Mouse (Mus musculus): ENCODE results near the gene Trpc4ap. TPM values are rescaled to one million over a fixed set of nuclear protein-coding genes. Genes with fewer than 3 reads are reported as not detected.

The Trpc4ap gene
- polyA plus RNA-seq, 1 experiment from 2014 or later, result 123 TPM

DNA sequence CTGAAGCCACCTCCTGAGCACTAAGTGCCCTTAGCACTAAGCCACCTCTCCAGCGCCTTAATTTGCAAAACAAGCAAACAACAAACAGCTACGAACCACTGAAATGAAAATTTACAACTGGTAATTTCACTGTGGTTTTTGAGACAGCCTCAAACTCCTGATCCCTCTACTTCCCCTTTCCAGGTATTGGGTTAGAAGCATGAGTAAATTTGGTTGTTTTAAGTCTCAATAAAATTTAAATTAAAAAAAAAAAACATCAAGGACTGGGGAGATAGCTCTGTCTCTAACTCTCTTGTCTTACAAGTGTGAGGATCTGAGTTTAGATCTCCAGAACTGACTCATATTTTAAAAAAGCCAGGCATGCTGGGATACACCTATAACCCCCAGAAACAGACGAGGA is 9.0 kb downstream of the Trpc4ap start:
- no peaks in the 10 kb centered on the region for H3K36me3 ChIP-seq (ENCODE audit: control insufficient read depth, insufficient read depth, low read length)
- H3K4me1 ChIP-seq (replicated peaks; ENCODE audit: control insufficient read depth, insufficient read depth, low read length), result no peaks in the 10 kb centered on the region
- ATAC-seq (ENCODE audit: low read depth), result no peak
- no peak overlapping the region for H3K4me2 ChIP-seq (ENCODE audit: low read depth, low read length)
- WGBS, result 63% methylated on average over 3 of the region's 3 CpGs
- H3K9me3 ChIP-seq (ENCODE audit: control insufficient read depth, low read length), result no peaks in the 10 kb centered on the region
- H3K4me3 ChIP-seq (ENCODE audit: low read length), result no peak overlapping the region
- no peaks in the 10 kb centered on the region for H3K27me3 ChIP-seq (ENCODE audit: control insufficient read depth, insufficient read depth, low read depth, low read length)
- H3K27ac ChIP-seq (ENCODE audit: low read length), result no peak overlapping the region
- H3K9ac ChIP-seq (ENCODE audit: low read length), result no peak overlapping the region

DNA sequence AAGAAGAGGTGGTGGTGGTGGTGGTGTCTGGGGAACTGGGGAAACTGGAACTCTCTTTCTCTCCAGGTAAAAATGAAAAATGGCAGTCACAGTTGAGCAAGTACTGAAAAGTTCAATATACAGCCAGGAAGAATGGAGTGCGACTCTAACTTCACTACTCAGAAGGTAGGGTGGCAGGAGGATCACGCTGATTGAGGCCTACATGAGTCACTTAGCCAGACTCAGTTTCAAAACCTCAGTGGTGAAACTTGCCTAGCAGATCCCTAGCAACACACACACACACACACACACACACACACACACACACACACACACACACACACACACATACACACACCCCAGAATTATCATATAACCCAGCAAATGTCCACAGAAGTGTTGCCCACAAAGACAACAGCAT is 10.3 kb downstream of the Trpc4ap start:
- H3K4me2 ChIP-seq (ENCODE audit: low read depth, low read length), result no peak overlapping the region
- no peak overlapping the region for H3K9ac ChIP-seq (ENCODE audit: low read length)
- no peak overlapping the region for H3K27ac ChIP-seq (ENCODE audit: low read length)
- WGBS, result 80% methylated on average over 2 of the region's 2 CpGs
- H3K36me3 ChIP-seq (ENCODE audit: control insufficient read depth, insufficient read depth, low read length), result no peaks in the 10 kb centered on the region
- H3K9me3 ChIP-seq (ENCODE audit: control insufficient read depth, low read length), result no peaks in the 10 kb centered on the region
- ATAC-seq (ENCODE audit: low read depth), result no peak
- H3K4me1 ChIP-seq (replicated peaks; ENCODE audit: control insufficient read depth, insufficient read depth, low read length), result no peaks in the 10 kb centered on the region
- H3K27me3 ChIP-seq (ENCODE audit: control insufficient read depth, insufficient read depth, low read depth, low read length), result no peaks in the 10 kb centered on the region
- H3K4me3 ChIP-seq (ENCODE audit: low read length), result no peak overlapping the region

DNA sequence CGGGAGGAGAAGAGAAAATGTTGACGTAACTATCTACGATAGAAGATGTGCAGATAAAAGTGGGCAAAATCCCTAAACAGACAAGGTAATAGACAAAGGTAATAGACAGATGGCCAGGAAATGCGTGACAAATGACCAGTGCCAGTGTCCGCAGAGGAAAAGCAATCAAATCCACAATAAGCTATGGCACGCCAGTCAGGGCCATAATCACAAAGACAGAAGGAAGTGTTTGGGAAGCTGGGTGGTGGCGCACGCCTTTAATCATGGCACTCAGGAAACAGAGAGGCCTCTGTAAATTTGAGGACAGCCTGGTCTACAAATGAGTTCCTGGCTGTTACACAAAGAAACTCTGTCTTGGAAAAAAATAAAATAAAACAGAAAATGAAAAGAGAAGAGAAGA is 11.0 kb downstream of the Trpc4ap start:
- H3K4me2 ChIP-seq (ENCODE audit: low read depth, low read length), result no peak overlapping the region
- no peaks in the 10 kb centered on the region for H3K4me1 ChIP-seq (replicated peaks; ENCODE audit: control insufficient read depth, insufficient read depth, low read length)
- H3K9me3 ChIP-seq (ENCODE audit: control insufficient read depth, low read length), result no peaks in the 10 kb centered on the region
- H3K36me3 ChIP-seq (ENCODE audit: control insufficient read depth, insufficient read depth, low read length), result no peaks in the 10 kb centered on the region
- H3K4me3 ChIP-seq (ENCODE audit: low read length), result no peak overlapping the region
- no peaks in the 10 kb centered on the region for H3K27me3 ChIP-seq (ENCODE audit: control insufficient read depth, insufficient read depth, low read depth, low read length)
- no peak overlapping the region for H3K27ac ChIP-seq (ENCODE audit: low read length)
- ATAC-seq (ENCODE audit: low read depth), result no peak
- WGBS, result 62% methylated on average over 8 of the region's 8 CpGs
- no peak overlapping the region for H3K9ac ChIP-seq (ENCODE audit: low read length)

DNA sequence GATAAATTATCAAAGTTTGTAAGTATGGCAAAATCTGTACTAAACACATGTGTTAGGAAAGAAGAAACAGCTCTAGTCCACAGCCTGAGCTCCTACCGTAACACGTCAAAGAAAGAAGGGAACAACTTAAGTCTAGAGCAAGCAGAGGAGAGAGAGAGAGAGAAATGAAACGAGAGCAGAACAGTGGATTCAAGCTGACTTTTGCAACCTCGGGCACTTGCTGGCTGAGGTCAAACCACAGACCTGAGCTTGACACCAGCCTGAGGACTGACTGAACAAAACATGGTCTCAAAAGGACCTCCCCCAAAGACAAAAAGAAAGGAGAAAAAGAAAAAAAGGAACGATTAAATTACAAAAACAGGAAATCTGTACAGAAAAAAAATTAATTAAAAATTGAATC is 11.6 kb downstream of the Trpc4ap start:
- no peak for ATAC-seq (ENCODE audit: low read depth)
- Histone ChIP-seq H3K27me3 (ENCODE audit: control insufficient read depth, insufficient read depth, low read depth, low read length) (no peaks in the 10 kb centered on the region), H3K4me3 (ENCODE audit: low read length) (no peak overlapping the region), H3K4me1 (replicated peaks; ENCODE audit: control insufficient read depth, insufficient read depth, low read length) (no peaks in the 10 kb centered on the region), H3K9me3 (ENCODE audit: control insufficient read depth, low read length) (no peaks in the 10 kb centered on the region), H3K4me2 (ENCODE audit: low read depth, low read length) (no peak overlapping the region), H3K27ac (ENCODE audit: low read length) (no peak overlapping the region), H3K36me3 (ENCODE audit: control insufficient read depth, insufficient read depth, low read length) (no peaks in the 10 kb centered on the region), H3K9ac (ENCODE audit: low read length) (no peak overlapping the region)
- 58% methylated on average over 5 of the region's 5 CpGs for WGBS

DNA sequence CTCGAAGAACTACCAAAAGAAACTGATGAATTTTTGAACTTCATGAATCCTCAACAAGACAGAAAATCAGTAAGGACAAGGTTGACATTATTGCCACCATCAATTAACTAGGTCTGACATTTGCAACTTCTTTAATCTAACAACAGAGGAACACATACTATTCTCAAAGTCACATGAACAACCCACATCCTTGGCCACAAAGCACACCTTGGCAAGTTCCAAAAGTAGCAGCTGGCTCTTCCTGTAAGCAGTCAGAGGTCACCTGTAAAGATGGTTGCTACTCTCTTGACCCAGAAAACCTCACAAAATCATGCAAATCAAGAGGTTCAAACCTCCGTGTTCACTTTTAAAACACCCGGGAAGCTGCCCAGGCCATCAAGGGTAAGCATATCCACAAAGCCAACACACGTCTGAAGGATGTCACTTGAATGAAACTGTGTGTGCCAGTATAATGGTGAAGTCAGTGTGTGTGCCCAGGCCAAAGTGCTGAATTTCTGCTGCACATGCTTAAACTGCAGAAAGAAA is 12.5 kb downstream of the Trpc4ap start:
- Histone ChIP-seq H3K27me3 (ENCODE audit: control insufficient read depth, insufficient read depth, low read depth, low read length) (no peaks in the 10 kb centered on the region), H3K36me3 (ENCODE audit: control insufficient read depth, insufficient read depth, low read length) (no peaks in the 10 kb centered on the region), H3K4me2 (ENCODE audit: low read depth, low read length) (no peak overlapping the region), H3K27ac (ENCODE audit: low read length) (no peak overlapping the region), H3K9me3 (ENCODE audit: control insufficient read depth, low read length) (no peaks in the 10 kb centered on the region), H3K4me1 (replicated peaks; ENCODE audit: control insufficient read depth, insufficient read depth, low read length) (no peaks in the 10 kb centered on the region), H3K9ac (ENCODE audit: low read length) (no peak overlapping the region), H3K4me3 (ENCODE audit: low read length) (no peak overlapping the region)
- whole genome bisulfite sequencing, result 84% methylated on average over 4 of the region's 4 CpGs
- ATAC-seq (ENCODE audit: low read depth), result no peak

DNA sequence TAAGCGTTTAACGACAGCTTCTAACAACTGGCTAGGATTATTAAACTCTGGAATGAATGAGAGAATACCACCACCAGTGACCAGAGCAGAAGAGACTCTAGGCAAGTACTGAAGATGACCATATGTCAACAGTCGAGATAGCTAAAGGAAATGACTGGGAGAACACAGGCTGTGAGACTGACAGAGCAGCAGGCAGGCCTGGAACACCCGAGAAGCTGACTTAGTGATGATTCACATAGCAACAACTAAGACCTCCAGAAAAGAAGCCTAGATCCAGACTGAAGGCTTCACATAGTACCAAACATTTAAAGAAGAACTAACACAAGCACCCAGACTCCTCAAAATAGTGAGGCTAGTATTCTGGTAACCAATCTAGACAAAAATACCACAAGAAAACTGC is 17.1 kb downstream of the Trpc4ap start:
- Histone ChIP-seq H3K9me3 (ENCODE audit: control insufficient read depth, low read length) (no peaks in the 10 kb centered on the region), H3K27me3 (ENCODE audit: control insufficient read depth, insufficient read depth, low read depth, low read length) (no peaks in the 10 kb centered on the region), H3K4me1 (replicated peaks; ENCODE audit: control insufficient read depth, insufficient read depth, low read length) (no peaks in the 10 kb centered on the region), H3K27ac (ENCODE audit: low read length) (no peak overlapping the region), H3K4me3 (ENCODE audit: low read length) (no peak overlapping the region), H3K4me2 (ENCODE audit: low read depth, low read length) (no peak overlapping the region), H3K9ac (ENCODE audit: low read length) (no peak overlapping the region), H3K36me3 (ENCODE audit: control insufficient read depth, insufficient read depth, low read length) (peaks cover 5% of the 10 kb centered on the region; the same call in 1 of the 2 replicates)
- ATAC-seq (ENCODE audit: low read depth), result no peak
- WGBS, result 56% methylated on average over 4 of the region's 4 CpGs

DNA sequence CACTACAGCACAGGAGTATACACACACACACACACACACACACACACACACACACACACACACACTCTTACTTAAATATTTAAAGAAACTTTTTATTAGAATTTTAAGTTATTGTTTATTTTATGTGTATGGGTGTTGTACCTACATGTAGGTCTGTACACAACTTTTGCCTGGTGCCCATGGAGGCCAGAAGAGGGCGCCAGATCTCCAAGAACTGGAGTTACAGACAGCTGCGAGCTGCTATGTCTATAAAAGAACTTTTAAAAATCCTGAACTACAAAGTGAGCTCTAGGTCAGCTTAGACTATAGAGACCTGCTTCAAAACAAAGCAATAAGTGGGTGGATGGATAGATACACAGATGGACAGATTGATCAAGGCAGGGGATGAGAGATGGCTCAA is 18.6 kb downstream of the Trpc4ap start:
- no peak overlapping the region for H3K9ac ChIP-seq (ENCODE audit: low read length)
- ATAC-seq (ENCODE audit: low read depth), result no peak; the same call in 1 of the 2 replicates
- WGBS, result 21% methylated on average over 2 of the region's 2 CpGs
- H3K36me3 ChIP-seq (ENCODE audit: control insufficient read depth, insufficient read depth, low read length), result peaks cover 5% of the 10 kb centered on the region; the same call in 1 of the 2 replicates
- no peaks in the 10 kb centered on the region for H3K9me3 ChIP-seq (ENCODE audit: control insufficient read depth, low read length)
- H3K4me1 ChIP-seq (replicated peaks; ENCODE audit: control insufficient read depth, insufficient read depth, low read length), result no peaks in the 10 kb centered on the region
- no peak overlapping the region for H3K4me2 ChIP-seq (ENCODE audit: low read depth, low read length)
- H3K27me3 ChIP-seq (ENCODE audit: control insufficient read depth, insufficient read depth, low read depth, low read length), result no peaks in the 10 kb centered on the region
- no peak overlapping the region for H3K4me3 ChIP-seq (ENCODE audit: low read length)
- no peak overlapping the region for H3K27ac ChIP-seq (ENCODE audit: low read length)

DNA sequence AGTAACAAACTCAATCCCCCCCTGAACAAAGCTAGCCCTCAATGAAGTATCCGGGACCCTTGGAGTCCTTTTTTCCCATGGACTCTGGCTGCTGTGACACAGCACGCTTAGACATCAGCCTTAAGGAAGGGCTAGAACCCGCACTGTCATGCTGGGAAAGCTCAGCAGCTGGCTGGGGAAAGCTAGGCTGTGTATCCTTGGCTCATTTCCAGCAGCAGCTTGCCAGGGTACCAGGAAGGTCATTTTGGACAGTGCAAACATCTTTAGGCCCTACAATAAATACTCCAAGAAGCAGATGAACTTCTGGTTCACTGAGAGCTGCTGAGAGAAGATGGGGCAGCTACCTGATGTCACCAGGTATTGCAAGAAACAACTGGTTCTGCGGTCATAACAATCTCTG is 20.9 kb downstream of the Trpc4ap start:
- Histone ChIP-seq H3K27me3 (ENCODE audit: control insufficient read depth, insufficient read depth, low read depth, low read length) (no peaks in the 10 kb centered on the region), H3K36me3 (ENCODE audit: control insufficient read depth, insufficient read depth, low read length) (peaks cover 13% of the 10 kb centered on the region), H3K27ac (ENCODE audit: low read length) (no peak overlapping the region), H3K4me3 (ENCODE audit: low read length) (no peak overlapping the region), H3K9ac (ENCODE audit: low read length) (no peak overlapping the region), H3K4me1 (replicated peaks; ENCODE audit: control insufficient read depth, insufficient read depth, low read length) (no peaks in the 10 kb centered on the region), H3K4me2 (ENCODE audit: low read depth, low read length) (no peak overlapping the region), H3K9me3 (ENCODE audit: control insufficient read depth, low read length) (no peaks in the 10 kb centered on the region)
- ATAC-seq (ENCODE audit: low read depth), result no peak
- 72% methylated on average over 4 of the region's 4 CpGs for WGBS

DNA sequence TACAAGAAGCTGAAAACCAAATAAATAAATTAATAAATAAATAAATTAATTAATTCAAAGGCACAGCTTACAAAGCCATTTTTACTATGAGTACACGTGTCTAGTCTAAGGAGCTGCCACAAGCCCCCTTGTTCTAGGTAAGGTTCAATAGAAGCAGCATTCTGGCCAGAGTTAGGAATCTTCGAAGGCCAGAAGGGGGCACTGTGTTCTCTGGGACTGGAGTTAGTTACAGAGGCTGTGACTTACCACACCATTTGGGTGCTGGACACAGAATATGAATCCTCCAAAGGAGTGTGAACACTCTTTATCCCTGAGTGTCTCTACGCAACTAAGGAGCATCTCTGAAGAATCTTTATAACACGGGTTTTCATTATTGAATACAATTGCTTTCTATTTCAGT is 23.7 kb downstream of the Trpc4ap start:
- whole genome bisulfite sequencing, result 81% methylated on average over 4 of the region's 4 CpGs
- Histone ChIP-seq H3K27ac (ENCODE audit: low read length) (no peak overlapping the region), H3K9ac (ENCODE audit: low read length) (no peak overlapping the region), H3K36me3 (ENCODE audit: control insufficient read depth, insufficient read depth, low read length) (peaks cover 31% of the 10 kb centered on the region), H3K4me1 (replicated peaks; ENCODE audit: control insufficient read depth, insufficient read depth, low read length) (no peaks in the 10 kb centered on the region), H3K4me2 (ENCODE audit: low read depth, low read length) (no peak overlapping the region), H3K9me3 (ENCODE audit: control insufficient read depth, low read length) (no peaks in the 10 kb centered on the region), H3K27me3 (ENCODE audit: control insufficient read depth, insufficient read depth, low read depth, low read length) (no peaks in the 10 kb centered on the region), H3K4me3 (ENCODE audit: low read length) (no peak overlapping the region)
- ATAC-seq (ENCODE audit: low read depth), result no peak

DNA sequence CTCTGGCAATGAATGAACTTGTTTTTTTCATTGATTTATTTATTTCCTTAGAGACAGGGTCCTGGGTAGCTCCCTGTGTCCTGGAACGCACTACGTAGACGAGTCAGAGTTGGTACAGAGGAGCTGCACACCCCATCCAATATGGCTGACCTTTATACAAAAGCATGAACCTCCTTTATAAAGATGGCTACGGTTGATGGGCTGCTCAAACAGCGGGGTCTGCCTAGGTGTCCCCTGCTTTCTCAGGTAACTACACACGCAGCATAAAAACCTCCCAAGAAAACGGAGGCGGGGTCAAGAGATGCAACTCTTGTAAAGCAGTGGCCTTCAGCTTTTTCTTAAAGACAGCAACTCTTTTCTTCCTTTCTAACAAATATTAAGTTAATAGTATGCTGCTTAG is 24.3 kb downstream of the Trpc4ap start:
- 96% methylated on average over 8 of the region's 8 CpGs for WGBS
- peaks cover 35% of the 10 kb centered on the region for H3K36me3 ChIP-seq (ENCODE audit: control insufficient read depth, insufficient read depth, low read length)
- ATAC-seq (ENCODE audit: low read depth), result no peak

More for the DNA sequence above, 24.3 kb downstream of the Trpc4ap start:
- H3K4me2 ChIP-seq (ENCODE audit: low read depth, low read length), result no peak overlapping the region
- H3K9ac ChIP-seq (ENCODE audit: low read length), result no peak overlapping the region
- no peaks in the 10 kb centered on the region for H3K27me3 ChIP-seq (ENCODE audit: control insufficient read depth, insufficient read depth, low read depth, low read length)
- H3K27ac ChIP-seq (ENCODE audit: low read length), result no peak overlapping the region
- no peak overlapping the region for H3K4me3 ChIP-seq (ENCODE audit: low read length)
- H3K4me1 ChIP-seq (replicated peaks; ENCODE audit: control insufficient read depth, insufficient read depth, low read length), result no peaks in the 10 kb centered on the region
- H3K9me3 ChIP-seq (ENCODE audit: control insufficient read depth, low read length), result no peaks in the 10 kb centered on the region

Data from lung, embryonic 16.5 days (tissue).